Mouse (Mus musculus) CD4-positive helper T cell, adult 2 months (primary cell): ENCODE data around the gene Dr1.
"Not testable (repeated sequence)": the region's sequence is repeated elsewhere in the genome, so short reads cannot be mapped to it uniquely, and the experiment has no call there.

Source experiments
- DNase-seq: peaks from one replicate; pipeline ENCODE4 v3.0.0-alpha.2; 2012; ENCODE audit warnings: low read depth, missing footprints, low spot score

The Dr1 gene

DNA sequence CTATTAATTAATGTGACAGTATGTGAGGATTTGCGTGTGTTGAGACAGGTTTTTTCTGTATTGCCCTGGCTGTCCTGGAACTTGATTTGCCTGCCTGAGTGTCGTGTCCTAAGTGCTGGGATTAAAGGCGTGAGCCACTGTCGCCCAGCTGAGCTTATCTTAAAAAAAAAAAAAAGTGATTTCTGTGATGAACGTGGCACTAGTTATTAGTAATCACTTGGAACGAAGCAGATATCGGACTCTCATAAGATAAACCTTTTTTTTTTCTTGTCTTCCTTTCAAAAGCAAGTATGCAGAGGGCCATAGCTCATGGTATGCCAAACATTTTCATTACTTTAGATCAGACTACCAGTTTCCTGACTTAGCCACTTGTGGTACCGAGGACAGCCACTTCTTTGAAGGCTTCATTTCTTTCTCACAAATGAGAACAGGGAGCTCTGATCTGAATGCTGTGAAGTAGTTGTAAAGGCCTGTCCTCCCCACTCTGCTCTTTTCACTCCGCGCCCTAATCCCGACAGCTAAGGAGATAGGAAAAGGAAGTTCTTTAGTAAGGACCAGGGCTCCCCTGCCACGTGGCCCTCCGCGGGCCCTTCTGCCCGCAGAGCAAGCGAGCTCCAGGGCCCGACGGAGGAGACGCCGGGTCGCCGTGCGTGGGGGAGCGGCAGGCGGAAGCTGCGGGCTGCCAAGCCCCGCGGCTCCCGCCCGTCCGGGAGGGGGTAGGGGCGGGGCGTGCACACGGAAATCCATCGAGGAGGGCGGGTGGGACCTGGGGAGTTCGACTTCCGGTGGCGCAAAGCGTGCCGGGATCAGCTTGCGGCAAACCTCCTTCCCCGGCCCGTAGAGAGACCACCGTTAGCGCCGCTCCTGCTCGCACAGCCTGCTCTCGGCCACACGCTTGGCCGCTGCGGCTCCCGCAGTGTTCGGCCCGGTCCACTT, at the start of gene Dr1:
Gene Dr1 (plus strand): TSS at position 771 of the 936 bp plus-strand sequence.
- peak; percentile 95 for DNase-seq

DNA sequence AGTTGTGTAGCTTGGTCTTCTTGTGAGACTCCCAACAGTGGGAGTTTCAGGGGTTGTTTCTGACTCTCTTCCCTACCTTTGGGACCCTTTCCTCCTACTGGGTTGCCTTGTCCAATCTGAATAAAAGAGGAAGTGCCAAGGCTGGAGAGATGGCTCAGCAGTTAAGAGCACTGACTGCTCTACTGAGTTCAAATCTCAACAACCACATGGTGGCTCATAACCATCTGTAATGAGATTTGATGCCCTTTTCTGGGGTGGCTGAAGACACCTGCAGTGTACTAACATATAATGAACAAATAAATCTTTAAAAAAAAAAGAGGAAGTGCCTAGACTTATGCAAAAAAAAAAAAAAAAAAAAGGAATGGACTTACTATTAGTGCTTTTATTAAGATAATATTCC, 44.6 kb upstream of the Dr1 start:
- DNase-seq: no peak

DNA sequence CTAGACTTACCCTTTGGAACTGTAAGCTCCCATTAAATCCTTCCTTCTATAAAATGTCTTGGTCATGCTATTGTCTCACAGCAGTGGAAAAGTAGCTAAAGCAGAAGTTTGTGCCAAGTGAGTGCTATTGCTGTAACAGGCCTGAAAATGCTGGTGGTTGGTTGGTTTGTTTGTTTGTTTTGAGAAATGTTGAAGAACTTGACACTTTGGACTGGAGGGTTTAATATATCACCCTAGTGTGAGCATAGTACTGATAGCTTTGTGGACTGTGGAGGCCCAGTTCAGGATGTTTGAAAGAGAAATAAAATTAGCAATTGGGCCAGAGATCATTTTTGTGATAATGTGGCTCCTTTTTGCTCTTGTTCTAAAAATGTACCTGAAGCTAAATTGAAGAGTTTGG, 42.5 kb upstream of the Dr1 start:
- no peak for DNase-seq

DNA sequence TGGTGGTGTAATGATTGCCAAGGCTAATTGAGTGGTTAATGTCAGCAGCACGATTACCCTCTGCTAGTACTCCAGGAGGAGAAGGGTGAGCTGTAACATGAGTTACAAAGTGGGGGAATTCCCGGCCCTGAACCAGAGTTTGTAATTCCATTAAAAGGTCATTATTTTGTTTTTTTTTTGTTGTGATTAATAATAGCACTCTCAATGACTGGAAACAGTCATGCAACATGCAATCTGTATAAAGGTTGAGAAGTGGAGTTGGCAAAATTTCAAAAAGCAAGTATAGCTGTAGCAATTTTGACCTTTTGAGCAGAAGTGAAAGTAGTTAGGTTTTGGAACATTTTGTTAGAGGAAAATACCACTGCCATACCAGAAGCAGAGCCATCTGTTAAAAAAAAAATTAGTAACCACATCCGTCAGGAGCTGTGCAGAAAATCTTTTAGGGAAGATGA, 22.4 kb upstream of the Dr1 start:
- DNase-seq: peak; percentile 33

DNA sequence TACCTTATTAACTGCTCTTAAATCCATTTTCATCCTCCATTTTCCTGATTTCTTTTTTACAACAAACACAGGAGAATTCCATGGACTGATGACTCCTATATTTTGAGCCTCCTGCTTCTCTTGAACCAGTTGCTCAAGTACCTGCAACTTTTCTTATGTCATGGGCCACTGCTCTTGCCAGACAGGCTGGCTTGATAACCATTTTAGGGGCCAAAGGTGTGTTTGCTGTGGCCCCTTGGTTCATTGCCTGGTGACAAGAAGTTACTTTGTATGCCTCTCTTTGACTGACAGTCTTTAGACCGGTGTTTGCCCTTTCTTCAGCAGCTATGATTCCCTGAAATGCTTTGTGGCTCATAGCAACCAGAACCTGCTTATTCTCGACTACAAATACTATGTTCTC, 18.7 kb upstream of the Dr1 start:
- DNase-seq: no peak

DNA sequence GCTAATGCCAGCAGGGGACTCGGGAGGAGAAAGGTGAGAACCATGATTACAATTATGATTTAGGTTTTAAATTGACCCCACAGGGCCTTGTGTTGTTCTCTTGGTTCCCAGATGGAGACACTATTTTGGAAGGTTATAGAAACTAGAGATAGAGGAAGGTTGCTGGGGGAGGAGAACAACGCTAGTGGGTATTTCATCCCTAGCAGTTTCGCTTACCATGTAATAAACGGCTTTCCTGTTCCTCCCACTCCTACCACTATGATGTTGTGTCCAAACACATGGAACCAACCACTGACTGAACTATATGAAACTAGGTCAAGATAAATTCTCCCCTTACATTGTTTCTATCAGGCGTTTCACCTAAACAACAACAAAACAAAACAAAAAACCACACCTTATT, 13.4 kb upstream of the Dr1 start:
- DNase-seq: no peak

DNA sequence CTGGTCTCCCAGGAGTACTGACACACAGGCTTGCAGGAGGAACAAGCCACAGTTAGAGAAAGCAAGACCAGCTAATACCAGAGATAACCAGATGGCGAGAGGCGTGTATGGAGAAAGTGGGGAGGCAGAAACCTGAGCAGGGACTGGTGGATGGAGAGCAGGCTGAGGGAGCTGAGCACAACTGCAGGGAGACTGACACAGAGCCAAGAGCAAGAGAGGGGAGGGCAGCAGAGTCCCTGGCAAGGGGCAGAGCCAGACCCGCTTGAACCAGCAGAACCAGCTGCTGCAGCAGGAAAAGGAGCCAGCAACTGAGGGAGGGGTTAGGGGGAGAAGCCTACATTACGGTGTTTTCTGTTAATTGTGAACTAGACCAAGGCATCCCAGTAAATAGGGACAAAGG, 6.0 kb upstream of the Dr1 start:
- no peak for DNase-seq

DNA sequence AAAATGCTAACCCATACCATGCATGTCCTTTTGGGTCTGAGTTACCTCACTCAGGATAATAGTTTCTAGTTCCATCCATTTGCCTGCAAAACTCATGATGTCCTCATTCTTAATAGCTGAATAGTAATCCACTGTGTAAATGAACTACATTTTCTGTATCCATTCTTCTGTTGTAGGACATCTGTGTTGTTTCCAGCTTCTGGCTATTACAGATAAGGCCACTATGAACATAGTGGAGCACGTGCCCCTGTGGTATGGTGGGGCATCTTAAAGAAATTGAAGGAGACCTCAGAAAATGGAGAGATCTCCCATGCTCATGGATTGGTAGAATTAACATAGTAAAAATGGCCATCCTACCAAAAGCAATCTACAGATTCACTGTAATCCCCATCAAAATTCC, 4.9 kb upstream of the Dr1 start:
- DNase-seq: not testable (repeated sequence)

DNA sequence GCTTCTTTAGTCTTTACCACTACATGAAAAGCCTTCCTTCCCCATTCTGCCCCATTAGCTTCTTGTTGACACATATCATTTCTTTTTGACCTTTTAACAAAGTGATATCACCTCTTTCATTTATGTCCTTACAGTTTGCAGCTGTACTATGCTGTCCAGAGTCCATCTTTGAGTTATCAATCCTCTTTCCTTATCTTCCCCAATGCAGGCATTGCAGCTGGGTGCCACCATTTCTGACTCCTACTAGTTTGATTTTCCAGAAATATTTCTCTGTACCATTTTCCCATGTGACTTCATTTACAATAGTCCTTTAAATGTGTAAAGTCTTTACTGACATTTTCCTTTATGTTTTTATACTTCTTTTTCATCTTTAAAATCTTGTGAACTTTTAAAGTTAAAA, 1.7 kb upstream of the Dr1 start:
- no peak for DNase-seq

DNA sequence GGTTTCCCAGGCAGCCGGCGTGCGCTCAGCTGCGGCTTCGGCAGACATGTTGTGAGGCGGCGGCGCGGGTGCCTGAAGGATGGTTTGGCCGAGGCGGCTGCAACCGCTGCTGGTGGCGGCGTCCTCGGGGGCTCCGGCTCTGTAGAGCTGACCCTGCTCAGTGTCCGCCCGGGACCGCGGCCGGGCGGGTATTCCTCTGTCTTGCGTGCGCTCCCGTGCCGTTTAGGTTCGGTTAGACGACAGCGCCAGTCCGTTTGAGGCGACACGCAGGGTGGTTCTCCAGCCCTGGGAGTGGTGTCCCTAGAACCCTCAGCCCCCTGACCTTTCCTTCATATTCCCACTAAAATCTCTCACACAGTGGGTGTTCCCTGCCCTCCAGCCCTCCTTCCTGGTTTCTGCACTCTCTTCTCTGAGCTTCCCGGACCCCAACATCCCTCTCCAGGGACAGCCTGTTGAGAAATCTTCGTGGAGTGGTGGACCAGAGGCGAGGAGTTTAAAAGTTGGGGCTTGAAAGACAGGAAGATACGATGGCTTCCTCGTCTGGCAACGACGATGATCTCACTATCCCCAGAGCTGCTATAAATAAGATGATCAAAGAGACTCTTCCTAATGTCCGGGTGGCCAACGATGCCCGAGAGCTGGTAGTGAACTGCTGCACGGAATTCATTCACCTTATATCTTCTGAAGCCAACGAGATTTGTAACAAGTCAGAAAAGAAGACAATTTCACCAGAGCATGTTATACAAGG, 540 bp downstream of the Dr1 start:
- peak; percentile 26 for DNase-seq

DNA sequence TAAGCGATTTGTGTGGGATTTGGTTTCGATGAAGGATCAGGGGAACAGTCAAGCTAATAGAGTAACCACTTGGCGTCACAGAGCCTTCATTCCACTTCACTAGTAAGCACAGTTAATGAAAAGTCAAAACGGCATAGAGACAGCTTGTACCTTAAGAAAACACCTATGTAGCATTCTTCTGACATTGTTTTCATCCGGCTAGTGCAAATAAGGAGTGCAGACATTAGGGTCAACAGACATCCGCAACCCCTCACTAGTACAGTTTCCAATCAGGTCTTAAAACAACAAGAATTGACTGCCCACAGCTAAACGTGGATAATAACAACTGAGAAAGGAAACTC, 1.1 kb downstream of the Dr1 start:
- DNase-seq: no peak

DNA sequence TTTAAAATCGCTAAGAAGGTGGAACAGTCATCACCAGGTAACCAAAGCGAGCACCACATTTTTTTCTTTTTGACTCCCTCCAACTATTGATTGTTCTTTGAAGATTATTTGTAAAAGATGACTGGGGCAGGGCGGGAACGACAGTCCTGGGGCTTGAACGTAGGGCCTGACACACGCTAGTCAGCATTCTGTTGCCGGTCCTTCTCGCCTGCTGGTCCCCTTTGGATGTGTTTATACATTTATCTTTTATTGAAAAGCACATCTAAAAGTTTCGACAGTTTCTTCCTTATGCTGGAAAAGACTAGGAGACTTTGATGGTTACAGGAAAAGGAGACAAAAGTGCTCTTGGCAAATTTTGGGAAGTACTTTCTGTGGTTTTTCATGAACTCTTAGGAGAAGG, 1.7 kb downstream of the Dr1 start:
- peak; percentile 7 for DNase-seq

DNA sequence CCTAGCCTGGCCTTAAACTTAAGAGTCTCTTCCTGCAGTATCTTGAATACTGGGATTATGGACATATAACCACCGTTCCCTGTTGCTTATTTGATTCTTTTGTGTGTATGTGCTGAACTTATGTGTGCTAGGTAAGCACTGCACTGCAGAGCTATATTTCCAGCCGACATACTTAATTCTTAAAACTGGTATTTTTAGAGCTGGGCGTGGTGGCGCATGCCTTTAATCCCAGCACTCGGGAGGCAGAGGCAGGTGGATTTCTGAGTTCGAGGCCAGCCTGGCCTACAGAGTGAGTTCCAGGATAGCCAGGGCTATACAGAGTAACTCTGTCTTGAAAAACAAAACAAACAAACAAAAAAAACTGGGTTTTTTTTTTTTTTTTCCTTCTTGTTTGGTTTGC, 2.6 kb downstream of the Dr1 start:
- not testable (repeated sequence) for DNase-seq

DNA sequence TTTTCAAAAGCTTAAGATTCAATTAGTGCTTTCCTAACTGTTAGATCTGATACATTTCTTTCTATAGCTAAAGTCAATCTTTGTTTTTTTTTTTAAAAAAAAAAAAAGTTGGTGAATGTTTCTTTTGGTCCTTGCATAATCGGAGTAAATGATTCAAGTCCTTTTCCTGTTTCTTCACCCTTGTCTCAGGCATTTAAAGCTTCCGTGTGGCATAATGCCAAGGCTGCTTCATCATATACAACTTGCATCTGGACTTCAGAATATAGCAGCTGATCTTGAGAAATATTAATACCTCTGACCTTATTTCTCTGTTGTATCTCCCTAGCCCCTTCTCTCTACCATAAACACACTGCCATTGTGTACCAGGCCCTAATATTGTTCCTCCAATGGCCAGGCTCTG, 18.3 kb downstream of the Dr1 start:
- DNase-seq: no peak

DNA sequence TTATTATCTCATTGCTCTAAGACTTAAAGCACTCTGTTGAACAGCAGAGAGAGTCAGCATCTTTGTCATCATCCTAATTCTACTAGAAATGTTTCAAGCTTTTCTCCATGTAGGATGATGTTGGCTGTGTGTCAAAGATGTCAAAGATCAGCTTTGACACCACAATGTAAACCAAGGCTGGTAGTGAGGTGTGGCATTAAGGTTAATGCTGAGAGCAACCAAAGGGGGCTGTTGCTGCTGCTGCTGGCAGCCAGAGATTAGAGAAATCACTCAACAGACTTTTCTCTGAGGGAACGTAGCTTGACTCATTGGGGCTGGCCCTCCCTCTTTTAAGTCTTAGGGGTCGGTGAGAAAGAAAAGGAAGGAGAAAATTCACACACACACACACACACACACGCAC, 32.9 kb downstream of the Dr1 start:
- no peak for DNase-seq

DNA sequence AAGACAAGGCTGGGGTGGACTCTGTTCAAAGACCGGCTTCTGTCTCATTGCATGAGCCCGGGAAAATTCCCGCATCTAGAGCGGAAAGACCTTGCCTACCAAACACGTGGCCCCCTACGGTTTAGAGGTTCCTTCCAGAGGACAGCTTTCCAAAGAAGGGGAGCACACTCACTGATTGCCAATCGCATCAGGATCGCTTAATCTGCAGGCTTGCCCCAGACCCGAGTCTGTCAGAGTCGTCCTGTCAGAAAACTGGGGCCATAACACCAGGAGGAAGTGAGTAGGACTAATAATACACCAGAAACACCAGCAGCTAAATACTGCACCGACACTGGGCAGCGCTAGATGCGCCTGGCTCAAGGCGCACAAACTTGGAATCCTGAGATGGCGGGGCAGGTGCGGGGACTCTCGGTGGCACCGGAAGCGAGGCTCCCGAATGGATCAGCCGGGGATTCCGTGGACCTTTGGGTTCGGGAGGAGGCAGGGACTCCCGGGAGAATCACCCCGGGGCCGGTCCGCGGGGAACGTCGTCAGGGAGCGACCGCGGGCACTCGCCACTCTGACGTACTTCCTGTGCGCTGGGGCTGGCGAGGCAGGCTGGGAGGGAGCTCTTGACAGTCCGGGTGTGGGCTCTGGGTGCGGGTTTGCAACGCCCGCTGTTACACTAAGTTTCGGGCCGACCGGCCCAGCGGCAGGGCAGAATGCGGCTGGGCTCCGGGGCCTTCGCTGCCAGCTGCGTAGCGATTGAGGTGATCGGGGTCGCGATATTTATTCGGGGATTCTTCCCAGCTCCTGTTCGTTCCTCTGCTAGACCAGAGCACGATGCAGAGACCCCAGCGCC, 43.7 kb downstream of the Dr1 start, which contains the start of gene Pigg:
Gene Pigg (plus strand): TSS at position 386 of the 841 bp plus-strand sequence.
- DNase-seq: peak; percentile 85

DNA sequence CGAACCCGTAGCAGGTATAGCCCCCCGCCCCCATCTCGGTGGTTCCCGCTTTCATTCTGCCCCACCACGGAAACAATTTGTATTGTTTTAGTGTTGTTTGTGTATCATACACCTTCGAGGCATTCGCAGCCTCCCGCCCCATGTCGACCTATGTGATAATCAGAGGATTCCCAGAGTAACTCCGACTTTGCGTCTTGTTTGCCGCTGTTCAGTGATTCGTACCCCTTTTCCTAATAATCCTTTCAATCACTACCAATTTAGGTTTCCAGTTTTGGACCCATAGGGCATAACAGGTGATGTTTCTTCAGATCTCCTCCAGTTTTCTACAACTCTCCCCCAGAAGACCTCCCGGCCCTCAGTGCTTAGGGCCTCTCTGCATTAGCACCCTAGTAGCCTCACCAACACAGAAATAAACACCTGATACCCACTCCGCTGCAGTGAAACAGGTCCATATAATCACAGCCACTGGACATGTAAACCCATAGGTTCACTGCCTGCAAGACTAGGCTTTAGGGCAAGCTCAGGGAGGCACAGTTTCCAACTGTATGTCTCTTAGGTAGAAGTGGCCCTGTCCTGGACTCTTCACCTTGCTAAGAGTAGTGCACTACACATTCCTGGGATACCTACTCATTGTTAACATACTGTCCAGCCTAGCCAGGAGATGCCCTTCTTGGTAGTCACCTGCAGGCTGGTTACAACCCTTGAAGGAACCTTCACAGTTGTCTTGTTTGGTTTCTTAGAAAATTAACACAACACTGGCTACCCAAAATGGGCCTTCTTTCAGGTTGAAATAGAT, 44.6 kb downstream of the Dr1 start:
- DNase-seq: no peak
